Mouse (Mus musculus) liver, embryonic 14 days (tissue): ENCODE data around the gene Kcnk1. TPM values are rescaled to one million over a fixed set of nuclear protein-coding genes. Genes with fewer than 3 reads are reported as not detected.

Experiments
- polyA plus RNA-seq: library from polyadenylated mRNA; depleted of rRNA; stranded (reverse); fragments of >200 nt; gene quantifications from 2 replicates; pipeline ENCODE4 v1.2.3, GENCODE M21; 2012; rRNA removed

The Kcnk1 gene
- 0.06 and 0.12 TPM in 2 replicates for polyA plus RNA-seq

GRCm38 (mm10) chr8:125995101-125995986, at the start of gene Kcnk1:
Gene Kcnk1, plus strand, starts transcription at chr8:125995170.

Other genes with a start within 250 kb of the Kcnk1 start
- 0.13 and 0.16 TPM in 2 replicates for gene Pcnx2, start 96.9 kb upstream of the Kcnk1 start, polyA plus RNA-seq
- 0.06 TPM in 2 replicates for gene Map3k21, start 84.7 kb upstream of the Kcnk1 start, polyA plus RNA-seq